Mouse (Mus musculus): Measurements from ENCODE around the gene Aph1c.
"Not testable (repeated sequence)": the region's sequence is repeated elsewhere in the genome, so short reads cannot be mapped to it uniquely, and the experiment has no call there.

The Aph1c gene

GRCm38 (mm10) chr9:66834318-66835096 is at the start of gene Aph1c:
Aph1c (minus strand) TSS chr9:66834726.
- CTCF ChIA-PET = no interaction called here

- CTCF ChIA-PET = no interaction called here
Observed at GRCm38 (mm10) chr9:66883500-66883899, 49.0 kb upstream of the Aph1c start.

- CTCF ChIA-PET = no interaction called here
Observed at GRCm38 (mm10) chr9:66882406-66882821, 47.9 kb upstream of the Aph1c start.

- CTCF ChIA-PET = no interaction called here
Observed at GRCm38 (mm10) chr9:66881858-66882257, 47.3 kb upstream of the Aph1c start.

GRCm38 (mm10) chr9:66880752-66881151 is 46.2 kb upstream of the Aph1c start:
- CTCF ChIA-PET = no interaction called here

GRCm38 (mm10) chr9:66879486-66879885 is 45.0 kb upstream of the Aph1c start:
- CTCF ChIA-PET = no interaction called here

- CTCF ChIA-PET = interaction anchor here (0.6 kb wide), 1 partner anchor 10 kb away, joined by 9 read pairs; no protein-coding TSS in a partner anchor
Observed at GRCm38 (mm10) chr9:66878899-66879298, 44.4 kb upstream of the Aph1c start.

- CTCF ChIA-PET = interaction anchor here (0.6 kb wide), 1 partner anchor 621 kb away, joined by 5 read pairs; no protein-coding TSS in a partner anchor
Observed at GRCm38 (mm10) chr9:66876577-66876976, 42.1 kb upstream of the Aph1c start.

- CTCF ChIA-PET = no interaction called here
Observed at GRCm38 (mm10) chr9:66874297-66874696, 39.8 kb upstream of the Aph1c start.

- CTCF ChIA-PET = no interaction called here
Observed at GRCm38 (mm10) chr9:66873531-66873930, 39.0 kb upstream of the Aph1c start.

- CTCF ChIA-PET = not testable (repeated sequence)
Observed at GRCm38 (mm10) chr9:66873009-66873408, 38.5 kb upstream of the Aph1c start.

- CTCF ChIA-PET = no interaction called here
Observed at GRCm38 (mm10) chr9:66872015-66872727, 37.6 kb upstream of the Aph1c start.

GRCm38 (mm10) chr9:66864708-66865107 is 30.2 kb upstream of the Aph1c start:
- CTCF ChIA-PET = no interaction called here

GRCm38 (mm10) chr9:66863456-66863855 is 28.9 kb upstream of the Aph1c start:
- CTCF ChIA-PET = no interaction called here

GRCm38 (mm10) chr9:66862202-66862601 is 27.7 kb upstream of the Aph1c start:
- CTCF ChIA-PET = no interaction called here

- CTCF ChIA-PET = interaction anchor here (0.9 kb wide), 1 partner anchor 68 kb away, joined by 3 read pairs; no protein-coding TSS in a partner anchor
Observed at GRCm38 (mm10) chr9:66861104-66861767, 26.7 kb upstream of the Aph1c start.

- CTCF ChIA-PET = no interaction called here
Observed at GRCm38 (mm10) chr9:66859523-66859922, 25.0 kb upstream of the Aph1c start.

GRCm38 (mm10) chr9:66855865-66856264 is 21.3 kb upstream of the Aph1c start:
- CTCF ChIA-PET = no interaction called here

GRCm38 (mm10) chr9:66852592-66852991 is 18.1 kb upstream of the Aph1c start:
- CTCF ChIA-PET = interaction anchor here (1.1 kb wide), 1 partner anchor 14 kb away, joined by 4 read pairs; no protein-coding TSS in a partner anchor

- CTCF ChIA-PET = no interaction called here
Observed at GRCm38 (mm10) chr9:66850966-66851365, 16.4 kb upstream of the Aph1c start.

GRCm38 (mm10) chr9:66846822-66847221 is 12.3 kb upstream of the Aph1c start:
- CTCF ChIA-PET = no interaction called here

GRCm38 (mm10) chr9:66835097-66835480 is 563 bp upstream of the Aph1c start:
- CTCF ChIA-PET = interaction anchor here (0.6 kb wide), 1 partner anchor 340 kb away, joined by 3 read pairs; no protein-coding TSS in a partner anchor
